Mouse (Mus musculus): ENCODE data around the gene Gjd2.

Gene Gjd2

DNA sequence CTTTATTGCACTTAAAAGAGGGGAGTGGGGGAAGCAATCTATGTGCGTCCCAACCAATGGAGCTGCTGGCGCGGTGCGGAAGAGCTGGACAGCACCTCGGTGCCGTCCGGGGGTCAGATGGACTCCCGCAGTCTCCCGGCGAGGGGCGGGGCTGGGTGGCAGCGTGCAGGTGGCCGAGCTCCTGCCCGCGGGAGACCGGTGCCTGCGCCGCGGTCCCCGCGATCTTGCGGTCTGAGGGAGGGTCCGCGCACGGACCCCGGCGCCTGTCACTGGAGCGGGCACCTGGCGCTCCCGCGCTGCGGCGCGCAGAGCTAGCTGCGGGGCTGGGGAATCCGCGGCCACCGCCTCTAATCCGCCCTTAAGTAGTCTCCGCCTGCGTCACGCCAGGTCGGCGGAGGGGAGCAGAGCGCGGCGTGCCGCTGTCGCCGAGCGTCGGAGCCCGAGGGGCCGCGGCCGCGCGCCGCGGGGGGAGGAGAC, at the start of gene Gjd2:
Gene Gjd2, minus strand, starts transcription at position 325 of the 477 bp plus-strand sequence.
- TF ChIP-seq GATA4 (IDR thresholded peaks at IDR 0.05; ENCODE audit: insufficient replicate concordance, low read length): no peak

DNA sequence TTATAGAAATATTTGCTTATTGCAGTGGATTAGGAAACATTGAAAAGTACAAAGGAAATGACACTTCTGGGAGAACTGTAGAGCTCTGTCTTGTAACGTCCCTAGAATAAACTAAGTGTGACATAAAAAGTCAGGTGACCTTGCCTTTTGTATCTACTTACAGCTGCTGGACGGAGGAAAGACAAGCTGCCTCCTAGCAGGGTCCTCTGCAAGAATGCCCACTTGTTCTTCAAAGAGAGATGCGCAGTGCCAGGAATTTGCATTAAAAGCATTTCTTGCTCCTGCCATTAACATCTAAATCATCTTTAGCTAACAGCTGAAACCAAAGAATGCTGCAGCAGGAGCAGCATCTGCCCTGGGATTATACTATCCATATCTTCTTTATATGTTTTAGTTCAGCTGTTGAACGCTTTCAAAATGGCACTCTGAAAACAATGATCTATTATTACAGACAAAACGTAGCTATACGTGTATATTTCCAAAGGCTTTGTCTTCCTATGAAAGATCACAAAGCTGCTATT, 46.7 kb upstream of the Gjd2 start:
- no peak for TF ChIP-seq GATA4 (IDR thresholded peaks at IDR 0.05; ENCODE audit: insufficient replicate concordance, low read length)

- TF ChIP-seq GATA4 (IDR thresholded peaks at IDR 0.05; ENCODE audit: insufficient replicate concordance, low read length): no peak
These were observed 46.2 kb upstream of the Gjd2 start for GRCm38 (mm10) chr2:114059608-114060007.

DNA sequence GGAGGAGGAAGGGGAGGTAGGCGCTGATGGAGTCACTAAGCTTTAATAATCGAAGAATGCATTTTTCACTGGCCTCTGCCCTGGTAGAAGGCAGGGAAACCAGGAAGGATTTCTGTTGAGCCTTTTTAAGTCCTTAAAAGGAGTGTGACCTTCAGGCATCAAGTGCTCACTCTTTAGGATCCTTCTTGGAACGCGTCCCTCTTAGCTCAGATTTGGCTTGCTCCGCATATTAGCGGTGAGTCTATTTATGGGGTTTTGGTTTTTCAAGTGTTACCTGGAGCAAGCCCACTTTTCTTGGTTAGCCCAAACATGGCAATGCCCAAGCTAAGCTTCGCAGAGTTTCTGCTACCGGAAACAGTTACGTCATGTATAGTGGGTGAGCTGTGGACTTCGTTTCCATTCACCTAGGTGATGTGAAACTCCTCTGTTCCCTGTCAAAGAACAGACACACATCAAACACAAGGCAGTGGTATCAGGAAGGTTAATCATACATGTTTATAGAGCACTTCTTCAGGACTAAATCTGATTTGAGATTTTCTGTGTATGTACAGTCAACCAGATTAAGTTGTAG, 44.9 kb upstream of the Gjd2 start:
- no peak for TF ChIP-seq GATA4 (IDR thresholded peaks at IDR 0.05; ENCODE audit: insufficient replicate concordance, low read length)

- no peak for TF ChIP-seq GATA4 (IDR thresholded peaks at IDR 0.05; ENCODE audit: insufficient replicate concordance, low read length)
These were observed 44.0 kb upstream of the Gjd2 start for GRCm38 (mm10) chr2:114057303-114057853.

- TF ChIP-seq GATA4 (IDR thresholded peaks at IDR 0.05; ENCODE audit: insufficient replicate concordance, low read length): no peak
These were observed 40.7 kb upstream of the Gjd2 start for GRCm38 (mm10) chr2:114054129-114054528.

GRCm38 (mm10) chr2:114052696-114053598, 39.5 kb upstream of the Gjd2 start, which contains the start of gene Actc1:
Gene Actc1 (minus strand): TSS chr2:114053548.
- TF ChIP-seq GATA4 (IDR thresholded peaks at IDR 0.05; ENCODE audit: insufficient replicate concordance, low read length): no peak

- TF ChIP-seq GATA4 (IDR thresholded peaks at IDR 0.05; ENCODE audit: insufficient replicate concordance, low read length): no peak
These were observed 38.4 kb upstream of the Gjd2 start for GRCm38 (mm10) chr2:114051871-114052241.

- TF ChIP-seq GATA4 (IDR thresholded peaks at IDR 0.05; ENCODE audit: insufficient replicate concordance, low read length): no peak
These were observed 37.9 kb upstream of the Gjd2 start for GRCm38 (mm10) chr2:114051111-114051870.

DNA sequence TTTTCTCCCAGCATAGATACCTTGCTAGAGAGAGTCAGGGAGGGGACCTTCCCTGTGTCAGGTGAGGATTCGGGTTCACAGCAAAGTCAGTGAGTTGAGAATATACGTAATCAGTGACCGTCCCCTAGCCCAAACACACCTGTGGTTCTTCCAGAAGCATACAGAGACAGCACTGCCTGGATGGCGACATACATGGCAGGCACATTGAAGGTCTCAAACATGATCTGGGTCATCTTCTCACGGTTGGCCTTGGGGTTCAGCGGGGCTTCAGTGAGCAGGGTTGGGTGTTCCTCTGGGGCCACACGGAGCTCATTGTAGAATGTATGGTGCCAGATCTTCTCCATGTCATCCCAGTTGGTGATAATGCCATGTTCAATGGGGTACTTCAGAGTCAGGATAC, 36.7 kb upstream of the Gjd2 start:
- TF ChIP-seq GATA4 (IDR thresholded peaks at IDR 0.05; ENCODE audit: insufficient replicate concordance, low read length): no peak

DNA sequence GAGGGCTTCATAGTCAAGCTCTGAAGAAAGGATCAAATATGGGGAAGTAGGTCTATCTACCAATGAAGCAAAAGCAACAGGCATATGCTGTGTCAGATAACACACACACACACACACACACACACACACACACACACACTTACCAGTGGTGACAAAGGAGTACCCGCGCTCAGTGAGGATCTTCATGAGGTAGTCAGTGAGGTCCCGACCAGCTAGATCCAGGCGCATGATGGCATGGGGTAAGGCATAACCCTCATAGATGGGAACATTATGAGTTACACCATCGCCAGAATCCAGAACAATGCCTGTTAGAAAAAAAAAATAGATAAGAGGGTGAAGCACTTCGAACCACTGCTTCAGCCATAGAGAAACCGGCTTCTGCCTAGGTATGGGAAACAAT, 36.0 kb upstream of the Gjd2 start:
- no peak for TF ChIP-seq GATA4 (IDR thresholded peaks at IDR 0.05; ENCODE audit: insufficient replicate concordance, low read length)

DNA sequence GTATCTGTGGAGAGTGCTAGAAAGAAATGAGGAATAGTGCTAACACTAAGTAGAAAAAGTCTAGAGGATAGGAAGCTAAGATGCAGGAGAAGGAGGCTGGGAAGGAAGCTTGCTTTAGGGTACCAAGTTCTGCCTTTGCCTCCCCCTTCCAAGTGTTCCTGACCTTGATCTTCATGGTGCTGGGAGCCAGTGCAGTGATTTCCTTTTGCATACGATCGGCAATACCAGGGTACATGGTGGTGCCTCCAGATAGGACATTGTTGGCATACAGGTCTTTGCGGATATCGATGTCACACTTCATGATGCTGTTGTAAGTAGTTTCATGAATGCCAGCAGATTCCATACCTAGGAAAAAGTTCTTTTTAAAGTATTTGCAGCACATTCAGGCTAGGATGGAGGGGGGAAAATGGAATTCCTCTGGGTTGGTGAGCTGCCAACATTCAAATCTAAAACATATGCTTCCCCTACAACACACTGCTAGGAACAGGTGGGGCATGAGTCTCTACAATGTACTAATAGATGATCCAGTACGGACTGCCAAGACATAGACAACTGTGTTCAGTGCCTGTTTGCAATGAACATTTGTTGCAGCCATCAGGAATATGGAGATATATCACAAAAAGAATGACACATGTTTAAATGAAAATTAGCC, 34.7 kb upstream of the Gjd2 start:
- TF ChIP-seq GATA4 (IDR thresholded peaks at IDR 0.05; ENCODE audit: insufficient replicate concordance, low read length): no peak

GRCm38 (mm10) chr2:114046151-114046664, 32.8 kb upstream of the Gjd2 start:
- TF ChIP-seq GATA4 (IDR thresholded peaks at IDR 0.05; ENCODE audit: insufficient replicate concordance, low read length): no peak

DNA sequence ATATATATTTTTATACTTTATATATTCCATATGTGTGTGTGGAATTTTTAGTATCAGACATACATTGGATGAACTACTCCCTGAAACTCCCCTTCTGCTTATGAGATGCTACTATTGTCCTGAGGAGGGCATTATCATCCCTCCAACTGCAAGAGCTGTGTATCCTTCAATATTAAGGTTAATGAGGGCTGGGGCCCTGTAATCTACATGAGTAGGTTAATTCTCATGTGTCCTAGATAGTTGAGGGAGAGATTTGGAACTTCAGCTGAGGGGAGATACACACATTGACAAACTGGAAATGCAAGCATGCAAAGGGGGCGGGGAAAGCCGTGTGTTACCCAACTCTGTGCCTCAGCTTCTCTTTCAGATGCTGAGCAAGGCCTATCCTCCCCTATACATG, 24.5 kb upstream of the Gjd2 start:
- TF ChIP-seq GATA4 (IDR thresholded peaks at IDR 0.05; ENCODE audit: insufficient replicate concordance, low read length): no peak
